Mouse (Mus musculus) small intestine, adult 2 months (tissue): ENCODE measurements at regions not wholly inside any gene's neighbourhood (a gene's known extent, or its start where the extent isn't known, plus 50 kb on each side); places are given as distances from the start of the nearest gene placed in this dataset.

Experiments used
- CTCF ChIP-seq: fragments of 200-500 bp; IDR thresholded peaks from 2 replicates; pipeline ENCODE4 v1.5.1; 2012; ENCODE audit warnings: low read depth, mild to moderate bottlenecking, control low read depth, inconsistent platforms, low read length, moderate library complexity, mixed read lengths; ENCODE audit not compliant: insufficient replicate concordance, insufficient read length; ENCODE audit errors: extremely low read depth
- POLR2A ChIP-seq: fragments of 200-500 bp; IDR thresholded peaks from 2 replicates; pipeline ENCODE4 v1.6.1; 2012; ENCODE audit warnings: low read depth, mild to moderate bottlenecking, control low read depth, inconsistent platforms, low read length, moderate library complexity

DNA sequence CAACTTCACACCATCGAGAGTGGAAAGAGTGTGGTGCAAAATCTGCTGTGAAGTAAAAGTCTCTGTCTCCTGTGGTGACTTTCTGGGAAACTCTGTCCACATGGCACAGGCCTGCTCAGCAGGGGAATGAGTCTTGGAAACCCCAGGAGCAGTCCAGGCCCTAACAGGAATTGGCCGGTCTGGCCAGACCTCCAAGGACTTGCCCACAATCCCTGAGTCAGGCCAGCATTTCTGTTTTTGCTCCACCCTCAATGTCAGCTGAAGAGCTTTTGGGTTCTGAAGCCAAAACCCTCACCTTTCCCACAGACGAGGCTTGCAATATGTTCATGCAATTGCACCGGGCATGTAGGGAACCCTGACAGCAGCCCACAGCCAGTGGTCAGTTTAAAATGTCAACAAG lies 365.5 kb downstream of the Setd4 start:
- TF ChIP-seq POLR2A (no peak), CTCF (no peak)
